Mouse (Mus musculus): ENCODE data around the gene Chchd6. TPM values are rescaled to one million over a fixed set of nuclear protein-coding genes. Genes with fewer than 3 reads are reported as not detected.

Gene Chchd6
- polyA plus RNA-seq, 2 experiments, result 12.1 to 16.3 TPM

DNA sequence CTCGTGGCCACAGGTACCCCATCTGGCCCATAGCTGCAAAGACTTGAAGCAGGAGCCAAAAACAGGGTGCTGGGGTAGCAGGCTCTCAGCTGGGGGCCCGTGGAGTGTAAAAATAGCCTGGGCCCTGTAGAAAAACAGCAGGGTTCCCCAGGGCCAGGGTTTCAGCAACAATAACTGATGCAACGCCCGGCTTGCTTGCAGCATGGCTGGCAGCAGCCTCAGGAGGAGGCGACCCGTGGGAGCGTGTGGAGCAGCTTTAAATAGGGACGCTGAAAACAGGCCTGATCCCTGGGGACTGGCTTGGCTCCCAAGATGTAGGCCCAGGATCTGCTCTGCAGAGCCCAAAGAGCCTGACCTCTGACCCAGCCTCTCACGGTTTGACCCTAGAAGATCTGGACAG is 257.9 kb downstream of the Chchd6 start:
- 65% methylated on average over 9 of the region's 9 CpGs for WGBS (ENCODE audit: insufficient replicate concordance)
- ATAC-seq (ENCODE audit: insufficient read depth), result no peak

GRCm38 (mm10) chr6:89333964-89334702 is 261.3 kb downstream of the Chchd6 start:
- no peak overlapping the region for H3K9ac ChIP-seq (replicated peaks)
- no peaks in the 10 kb centered on the region for H3K27me3 ChIP-seq (ENCODE audit: control insufficient read depth, insufficient read depth, low read length)
- no peak overlapping the region for H3K4me3 ChIP-seq (ENCODE audit: insufficient read depth in 1 of 2, low read depth in 2 of 2, low read length in 2 of 2)
- H3K4me1 ChIP-seq (replicated peaks; ENCODE audit: control insufficient read depth in 2 of 2, insufficient read depth in 2 of 2, low read length in 1 of 2), result no peaks in the 10 kb centered on the region
- no peaks in the 10 kb centered on the region for H3K36me3 ChIP-seq (replicated peaks; ENCODE audit: control insufficient read depth, insufficient read depth, low read depth)
- no peaks in the 10 kb centered on the region for H3K9me3 ChIP-seq (ENCODE audit: control insufficient read depth, low read length)
- DNase-seq (ENCODE audit: low read depth in 3 of 3, low spot score in 3 of 3) (no peak), ATAC-seq (ENCODE audit: insufficient read depth) (no peak)
- H3K27ac ChIP-seq, result no peak overlapping the region
- WGBS (ENCODE audit: insufficient replicate concordance), result 80% methylated on average over 12 of the region's 12 CpGs
- TF ChIP-seq EP300 (IDR thresholded peaks at IDR 0.05; ENCODE audit: low read depth), result no peak
- no peak for TF ChIP-seq CTCF (IDR thresholded peaks at IDR 0.05; ENCODE audit: low read depth)
- no peak overlapping the region for H3K4me2 ChIP-seq (ENCODE audit: low read depth)

More for the DNA sequence above, 257.9 kb downstream of the Chchd6 start:
- Histone ChIP-seq H3K27ac (no peak overlapping the region), H3K4me3 (ENCODE audit: insufficient read depth in 1 of 2, low read depth in 2 of 2, low read length in 2 of 2) (no peak overlapping the region), H3K36me3 (replicated peaks; ENCODE audit: control insufficient read depth, insufficient read depth, low read depth) (no peaks in the 10 kb centered on the region), H3K4me2 (ENCODE audit: low read depth) (no peak overlapping the region), H3K9ac (replicated peaks) (no peak overlapping the region), H3K4me1 (replicated peaks; ENCODE audit: control insufficient read depth in 2 of 2, insufficient read depth in 2 of 2, low read length in 1 of 2) (no peaks in the 10 kb centered on the region), H3K9me3 (ENCODE audit: control insufficient read depth, low read length) (no peaks in the 10 kb centered on the region), H3K27me3 (ENCODE audit: control insufficient read depth, insufficient read depth, low read length) (no peaks in the 10 kb centered on the region)
- TF ChIP-seq CTCF (IDR thresholded peaks at IDR 0.05; ENCODE audit: low read depth), result no peak
- no peak for TF ChIP-seq EP300 (IDR thresholded peaks at IDR 0.05; ENCODE audit: low read depth)
- no peak for DNase-seq (ENCODE audit: low read depth in 3 of 3, low spot score in 3 of 3)

Other genes starting within 250 kb of the Chchd6 start
- gene Plxna1, start 233.0 kb downstream of the Chchd6 start, polyA plus RNA-seq (2012; rRNA removed), result 2.6 TPM in 2 replicates
- 1.7 TPM in 2 replicates for gene Plxna1, start 233.0 kb downstream of the Chchd6 start, polyA plus RNA-seq (2014; fragmentation: Nextera tagmentation; extraction: Ambion mirVana)
- 1.7 TPM in 2 replicates for gene Txnrd3, start 48.3 kb upstream of the Chchd6 start, polyA plus RNA-seq (2012; rRNA removed)
- 2.6 and 2.9 TPM in 2 replicates for gene Txnrd3, start 48.3 kb upstream of the Chchd6 start, polyA plus RNA-seq (2014; fragmentation: Nextera tagmentation; extraction: Ambion mirVana)
- gene Vmn1r40, start 111.9 kb upstream of the Chchd6 start, polyA plus RNA-seq (2012; rRNA removed), result not detected in 2 replicates
- not detected in 2 replicates for gene Vmn1r40, start 111.9 kb upstream of the Chchd6 start, polyA plus RNA-seq (2014; fragmentation: Nextera tagmentation; extraction: Ambion mirVana)
- not detected in 2 replicates for gene Vmn1r41, start 145.1 kb upstream of the Chchd6 start, polyA plus RNA-seq (2012; rRNA removed)
- gene Vmn1r41, start 145.1 kb upstream of the Chchd6 start, polyA plus RNA-seq (2014; fragmentation: Nextera tagmentation; extraction: Ambion mirVana), result not detected in 2 replicates